Mouse (Mus musculus) adrenal gland, adult (tissue): ENCODE results near the gene Smarca1.

Experiments
- DNase-seq, 2 experiments: peaks; one replicate each; pipeline ENCODE4 v3.0.0; 2022 to 2023; ENCODE audit warnings: low spot score in 1 of 2; ENCODE audit not compliant: inconsistent age in 2 of 2

Gene Smarca1

GRCm38 (mm10) chrX:47892431-47893024 lies at the start of gene Smarca1:
TSS of gene Smarca1 (minus strand) at chrX:47892974.
- no peak for DNase-seq

- no peak for DNase-seq
Observed at GRCm38 (mm10) chrX:47937740-47938139, 45.0 kb upstream of the Smarca1 start.

- DNase-seq, result no peak
Observed at GRCm38 (mm10) chrX:47936885-47937284, 44.1 kb upstream of the Smarca1 start.

- DNase-seq, result no peak
Observed at GRCm38 (mm10) chrX:47934352-47934751, 41.6 kb upstream of the Smarca1 start.

GRCm38 (mm10) chrX:47930449-47930848 lies 37.7 kb upstream of the Smarca1 start:
- peak in 1 of 2 experiments; percentile 39 for DNase-seq

- DNase-seq, result peak in 1 of 2 experiments; percentile 59
Observed at GRCm38 (mm10) chrX:47927981-47928380, 35.2 kb upstream of the Smarca1 start.

GRCm38 (mm10) chrX:47920541-47920940 lies 27.8 kb upstream of the Smarca1 start:
- no peak for DNase-seq

GRCm38 (mm10) chrX:47916831-47917230 lies 24.1 kb upstream of the Smarca1 start:
- DNase-seq, result peak; percentile 39 to 76

GRCm38 (mm10) chrX:47913543-47913938 lies 20.8 kb upstream of the Smarca1 start:
- DNase-seq, result no peak

GRCm38 (mm10) chrX:47912904-47913542 lies 20.2 kb upstream of the Smarca1 start:
- DNase-seq, result peak; percentile 31 to 71

- DNase-seq, result peak; percentile 80 to 92
Observed at GRCm38 (mm10) chrX:47912306-47912792, 19.6 kb upstream of the Smarca1 start, which contains the start of gene Ocrl. TSS of gene Ocrl (plus strand) at chrX:47912387.

- DNase-seq, result peak; percentile 44 to 67
Observed at GRCm38 (mm10) chrX:47891907-47892430, 805 bp downstream of the Smarca1 start.

GRCm38 (mm10) chrX:47891243-47891906 lies 1.4 kb downstream of the Smarca1 start:
- DNase-seq, result no peak

GRCm38 (mm10) chrX:47887401-47887800 lies 5.4 kb downstream of the Smarca1 start:
- no peak for DNase-seq

GRCm38 (mm10) chrX:47882813-47883212 lies 10.0 kb downstream of the Smarca1 start:
- no peak for DNase-seq

GRCm38 (mm10) chrX:47880052-47880451 lies 12.7 kb downstream of the Smarca1 start:
- DNase-seq, result peak; percentile 19 to 44

- no peak for DNase-seq
Observed at GRCm38 (mm10) chrX:47858544-47858943, 34.2 kb downstream of the Smarca1 start.

- DNase-seq, result no peak
Observed at GRCm38 (mm10) chrX:47835835-47836195, 57.0 kb downstream of the Smarca1 start.

- no peak for DNase-seq
Observed at GRCm38 (mm10) chrX:47835098-47835834, 57.5 kb downstream of the Smarca1 start.

- no peak for DNase-seq
Observed at GRCm38 (mm10) chrX:47833431-47833830, 59.3 kb downstream of the Smarca1 start.

GRCm38 (mm10) chrX:47820566-47820965 lies 72.2 kb downstream of the Smarca1 start:
- no peak for DNase-seq
